Mouse (Mus musculus) leukemia stem cell, adult 10-12 weeks (primary cell): Measurements from ENCODE around the gene Arf5. TPM values are rescaled to one million over a fixed set of nuclear protein-coding genes. Genes with fewer than 3 reads are reported as not detected.

Experiments used
- polyA plus RNA-seq: library from polyadenylated mRNA; stranded (reverse); fragments of >175 nt; gene quantifications from 2 replicates; pipeline ENCODE4 v1.2.3, GENCODE M21; 2012; ENCODE audit warnings: low replicate concordance

Gene Arf5
- 2,524 and 4,682 TPM in 2 replicates for polyA plus RNA-seq

GRCm38 (mm10) chr6:28423313-28423712, at the start of gene Arf5:
Arf5 (plus strand) TSS chr6:28423560.

GRCm38 (mm10) chr6:28397681-28398203, 25.6 kb upstream of the Arf5 start, which contains the start of gene Zfp800:
Zfp800 (minus strand) TSS chr6:28398005.

GRCm38 (mm10) chr6:28427096-28427839, 3.9 kb downstream of the Arf5 start, which contains the start of gene Fscn3:
Fscn3 (plus strand) TSS chr6:28427789.

GRCm38 (mm10) chr6:28428290-28428689, 4.9 kb downstream of the Arf5 start, which contains the start of gene Gcc1:
Gcc1 (minus strand) TSS chr6:28428390.

GRCm38 (mm10) chr6:28449253-28449652, 25.9 kb downstream of the Arf5 start, which contains the start of gene Pax4:
Pax4 (minus strand) TSS chr6:28449353.

GRCm38 (mm10) chr6:28474839-28475238, 51.5 kb downstream of the Arf5 start, which contains the start of gene Snd1:
Snd1 (plus strand) TSS chr6:28475139.

Other genes starting within 250 kb of the Arf5 start
- 63.5 and 107 TPM in 2 replicates for gene Zfp800, start 25.6 kb upstream of the Arf5 start, polyA plus RNA-seq
- gene Fscn3, start 4.2 kb downstream of the Arf5 start, polyA plus RNA-seq, result not detected in 2 replicates
- gene Gcc1, start 4.8 kb downstream of the Arf5 start, polyA plus RNA-seq, result 11.0 and 12.7 TPM in 2 replicates
- not detected in 2 replicates for gene Pax4, start 25.8 kb downstream of the Arf5 start, polyA plus RNA-seq
- 51.0 and 110 TPM in 2 replicates for gene Snd1, start 51.6 kb downstream of the Arf5 start, polyA plus RNA-seq